Mouse (Mus musculus) midbrain, embryonic 11.5 days (tissue): ENCODE measurements around the gene Bcl2l10. TPM values are rescaled to one million over a fixed set of nuclear protein-coding genes. Genes with fewer than 3 reads are reported as not detected.

ENCODE experiments used
- ATAC-seq: fragments of 200-750 bp; cut with Nextera tagmentation; 2 replicates; pipeline ENCODE4 v1.8.0; 2017; ENCODE audit warnings: moderate TSS enrichment, moderate library complexity; ENCODE audit not compliant: low FRiP score
- DNase-seq: peaks from one replicate; pipeline ENCODE4 v3.0.0; 2015; ENCODE audit warnings: low spot score; ENCODE audit errors: missing footprints
- H3K27ac ChIP-seq: fragments of 300-500 bp; sonication (generic); 2 replicates; pipeline ENCODE4 v1.5.1; 2014; ENCODE audit warnings: low read depth, low read length
- H3K27me3 ChIP-seq: fragments of 300-500 bp; sonication (generic); 2 replicates; pipeline ENCODE4 v1.6.1; 2014; ENCODE audit warnings: mild to moderate bottlenecking, low read length, moderate library complexity, mixed read lengths; ENCODE audit not compliant: control insufficient read depth, insufficient read depth
- H3K36me3 ChIP-seq: fragments of 300-500 bp; sonication (generic); 2 replicates; pipeline ENCODE4 v1.6.1; 2014; ENCODE audit warnings: mild to moderate bottlenecking, low read length, moderate library complexity, mixed read lengths; ENCODE audit not compliant: control insufficient read depth, insufficient read depth
- H3K4me1 ChIP-seq: fragments of 300-500 bp; sonication (generic); 2 replicates; pipeline ENCODE4 v1.6.1; 2014; ENCODE audit warnings: low read length; ENCODE audit not compliant: control insufficient read depth, insufficient read depth
- H3K4me2 ChIP-seq: fragments of 300-500 bp; sonication (generic); 2 replicates; pipeline ENCODE4 v1.6.1; 2014; ENCODE audit warnings: mild to moderate bottlenecking, moderate library complexity
- H3K4me3 ChIP-seq: fragments of 300-500 bp; sonication (generic); 2 replicates; pipeline ENCODE4 v1.5.1; 2014; ENCODE audit warnings: low read depth, low read length
- H3K9ac ChIP-seq: fragments of 300-500 bp; sonication (generic); 2 replicates; pipeline ENCODE4 v1.6.1; 2014; ENCODE audit warnings: low read length
- H3K9me3 ChIP-seq: fragments of 300-500 bp; sonication (generic); 2 replicates; pipeline ENCODE4 v1.6.1; 2016; ENCODE audit warnings: low read length; ENCODE audit not compliant: control insufficient read depth
- WGBS: fragments of 180-500 bp; shearing (Covaris S2); extraction: QIAGEN DNeasy Blood & Tissue Kit; methylation state at CpG from one replicate; pipeline ENCODE4 v1.1.7; 2014; 5-methylcytosine and 5-hydroxymethylcytosine counted together
- polyA plus RNA-seq: library from polyadenylated mRNA; unstranded; fragments of >200 nt; fragmentation: Nextera tagmentation; extraction: Ambion mirVana; gene quantifications from 2 replicates; pipeline ENCODE4 v1.2.1, GENCODE M21; 2014

The Bcl2l10 gene
- polyA plus RNA-seq, 1 experiment from 2014 or later, result not detected

DNA sequence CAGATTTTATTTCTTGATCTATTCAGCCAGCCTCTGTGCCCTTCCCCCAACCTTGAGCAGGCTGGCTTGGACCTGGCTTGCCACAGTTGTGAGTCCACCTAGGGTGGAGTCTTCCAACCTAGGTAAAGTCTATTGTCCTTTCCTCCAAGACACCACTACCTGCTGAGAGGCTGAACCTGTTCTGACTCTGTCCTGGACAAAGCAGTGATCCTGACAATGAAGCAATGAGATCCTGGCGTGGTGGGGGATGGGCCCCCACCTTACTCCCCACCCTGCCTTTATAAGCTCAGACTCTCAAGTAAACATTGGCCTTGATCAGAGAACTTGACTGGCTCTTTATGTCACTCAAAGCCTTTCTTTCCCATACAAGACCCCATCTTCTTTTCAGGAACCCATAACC lies 28.9 kb downstream of the Bcl2l10 start:
- no peaks in the 10 kb centered on the region for H3K27me3 ChIP-seq
- DNase-seq, result peak; percentile 28
- no peak overlapping the region for H3K4me3 ChIP-seq
- 63% methylated on average over 1 of the region's 1 CpGs for WGBS
- ATAC-seq, result no peak
- no peak overlapping the region for H3K4me2 ChIP-seq
- no peak overlapping the region for H3K9ac ChIP-seq
- no peak overlapping the region for H3K27ac ChIP-seq
- no peaks in the 10 kb centered on the region for H3K9me3 ChIP-seq
- H3K4me1 ChIP-seq, result no peaks in the 10 kb centered on the region
- H3K36me3 ChIP-seq, result no peaks in the 10 kb centered on the region

DNA sequence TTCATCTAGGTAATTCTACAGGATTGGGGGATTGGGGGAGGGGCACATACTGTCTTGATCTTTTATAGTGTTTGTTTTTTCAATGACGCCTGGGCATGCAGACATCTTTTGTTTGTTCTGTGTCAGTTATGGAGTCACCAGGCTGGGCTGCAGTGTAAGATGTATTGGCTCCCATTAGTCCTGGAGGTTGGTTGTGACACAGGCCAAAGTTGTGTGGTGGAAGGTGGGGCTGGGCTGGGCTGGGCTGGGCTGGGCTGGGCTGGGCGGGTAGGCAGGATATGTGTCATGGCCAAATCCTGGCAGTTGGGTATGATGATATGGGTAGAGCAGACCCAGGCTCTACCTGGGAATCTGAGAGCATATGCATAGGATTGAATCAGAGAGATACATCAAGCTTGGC lies 31.2 kb downstream of the Bcl2l10 start:
- WGBS, result 92% methylated on average over 2 of the region's 2 CpGs
- DNase-seq, result peak; percentile 21

GRCm38 (mm10) chr9:75382825-75383224 lies 35.3 kb downstream of the Bcl2l10 start:
- peak; percentile 73 for DNase-seq
- ATAC-seq, result no peak
- 92% methylated on average over 14 of the region's 14 CpGs for WGBS
- no peak overlapping the region for H3K9ac ChIP-seq
- no peak overlapping the region for H3K27ac ChIP-seq
- H3K4me2 ChIP-seq, result no peak overlapping the region
- no peaks in the 10 kb centered on the region for H3K9me3 ChIP-seq
- no peak overlapping the region for H3K4me3 ChIP-seq
- H3K36me3 ChIP-seq, result peaks cover 8% of the 10 kb centered on the region
- no peaks in the 10 kb centered on the region for H3K27me3 ChIP-seq
- no peaks in the 10 kb centered on the region for H3K4me1 ChIP-seq

More for the DNA sequence above, 31.2 kb downstream of the Bcl2l10 start:
- no peak for ATAC-seq
- Histone ChIP-seq H3K4me3 (no peak overlapping the region), H3K9me3 (no peaks in the 10 kb centered on the region), H3K36me3 (no peaks in the 10 kb centered on the region), H3K4me1 (no peaks in the 10 kb centered on the region), H3K4me2 (no peak overlapping the region), H3K27ac (no peak overlapping the region), H3K9ac (no peak overlapping the region), H3K27me3 (no peaks in the 10 kb centered on the region)

- Histone ChIP-seq H3K4me2 (no peak overlapping the region), H3K9me3 (no peaks in the 10 kb centered on the region), H3K27me3 (no peaks in the 10 kb centered on the region), H3K4me3 (no peak overlapping the region), H3K27ac (no peak overlapping the region), H3K36me3 (peaks cover 11% of the 10 kb centered on the region), H3K4me1 (no peaks in the 10 kb centered on the region), H3K9ac (no peak overlapping the region)
- 85% methylated on average over 9 of the region's 9 CpGs for WGBS
- ATAC-seq (no peak), DNase-seq (peak; percentile 31)
These were observed 36.2 kb downstream of the Bcl2l10 start for GRCm38 (mm10) chr9:75383785-75384184.

- Histone ChIP-seq H3K4me3 (no peak overlapping the region), H3K27ac (no peak overlapping the region), H3K4me1 (no peaks in the 10 kb centered on the region), H3K36me3 (peaks cover 17% of the 10 kb centered on the region), H3K9ac (no peak overlapping the region), H3K9me3 (no peaks in the 10 kb centered on the region), H3K27me3 (no peaks in the 10 kb centered on the region), H3K4me2 (no peak overlapping the region)
- 91% methylated on average over 3 of the region's 3 CpGs for WGBS
- DNase-seq (peak; percentile 81), ATAC-seq (peak; percentile 44; the same call in 1 of the 2 replicates)
These were observed 36.9 kb downstream of the Bcl2l10 start for GRCm38 (mm10) chr9:75384337-75384962.

GRCm38 (mm10) chr9:75385218-75385974 lies 37.8 kb downstream of the Bcl2l10 start:
- peaks cover 21% of the 10 kb centered on the region for H3K36me3 ChIP-seq
- H3K27ac ChIP-seq, result no peak overlapping the region
- H3K9me3 ChIP-seq, result no peaks in the 10 kb centered on the region
- H3K9ac ChIP-seq, result no peak overlapping the region
- H3K4me3 ChIP-seq, result no peak overlapping the region
- H3K27me3 ChIP-seq, result no peaks in the 10 kb centered on the region
- peak; percentile 85 for DNase-seq
- H3K4me2 ChIP-seq, result no peak overlapping the region
- no peaks in the 10 kb centered on the region for H3K4me1 ChIP-seq
- ATAC-seq, result no peak
- WGBS, result 85% methylated on average over 9 of the region's 9 CpGs

DNA sequence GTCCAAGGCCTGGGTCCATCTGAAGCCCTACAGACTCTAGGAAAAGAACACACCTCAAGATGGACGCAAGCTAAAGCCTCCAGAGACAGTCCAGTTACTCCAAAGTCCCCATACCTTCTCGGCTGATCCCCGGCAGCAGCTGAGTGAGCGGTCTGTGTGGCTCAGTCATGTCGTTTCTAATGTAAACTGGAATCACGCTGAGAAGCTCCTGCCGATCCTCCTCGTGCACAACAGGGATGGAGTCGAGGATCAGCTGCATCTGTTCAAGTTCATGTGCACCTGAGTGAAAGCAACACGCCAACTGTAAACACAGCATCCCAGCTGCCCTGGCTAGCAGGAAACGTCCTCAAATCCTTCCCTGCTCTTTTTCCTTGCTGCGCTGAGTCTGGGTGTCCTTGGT lies 45.7 kb downstream of the Bcl2l10 start:
- Histone ChIP-seq H3K9ac (no peak overlapping the region), H3K9me3 (no peaks in the 10 kb centered on the region), H3K4me1 (no peaks in the 10 kb centered on the region), H3K36me3 (peaks cover 36% of the 10 kb centered on the region), H3K4me2 (no peak overlapping the region), H3K27ac (no peak overlapping the region), H3K4me3 (no peak overlapping the region), H3K27me3 (no peaks in the 10 kb centered on the region)
- DNase-seq (peak; percentile 19), ATAC-seq (no peak)
- WGBS, result 88% methylated on average over 12 of the region's 12 CpGs

DNA sequence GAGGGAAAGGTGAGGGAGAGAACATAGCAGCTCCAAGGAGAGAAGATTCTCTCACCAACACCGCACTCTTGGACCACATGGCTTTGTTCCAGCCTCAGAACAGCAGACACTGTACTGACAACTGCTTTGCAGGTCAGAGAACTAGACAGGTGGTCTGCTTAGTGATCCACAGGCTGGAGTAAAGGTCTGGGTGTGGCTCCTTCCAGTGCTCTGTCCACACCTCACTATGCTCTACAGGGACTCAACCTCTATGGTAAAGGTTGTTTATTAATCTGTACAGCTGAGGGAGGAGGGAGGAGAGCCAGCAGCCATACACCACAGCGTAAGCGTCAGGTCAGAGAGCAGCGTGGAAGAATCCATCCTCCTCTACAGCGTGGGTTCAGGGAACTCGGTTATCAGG lies 48.4 kb downstream of the Bcl2l10 start:
- Histone ChIP-seq H3K9me3 (no peaks in the 10 kb centered on the region), H3K36me3 (peaks cover 24% of the 10 kb centered on the region), H3K27ac (no peak overlapping the region), H3K27me3 (no peaks in the 10 kb centered on the region), H3K4me3 (no peak overlapping the region), H3K4me1 (no peaks in the 10 kb centered on the region), H3K4me2 (no peak overlapping the region), H3K9ac (no peak overlapping the region)
- no peak for ATAC-seq
- DNase-seq, result peak; percentile 78
- 93% methylated on average over 6 of the region's 6 CpGs for WGBS

DNA sequence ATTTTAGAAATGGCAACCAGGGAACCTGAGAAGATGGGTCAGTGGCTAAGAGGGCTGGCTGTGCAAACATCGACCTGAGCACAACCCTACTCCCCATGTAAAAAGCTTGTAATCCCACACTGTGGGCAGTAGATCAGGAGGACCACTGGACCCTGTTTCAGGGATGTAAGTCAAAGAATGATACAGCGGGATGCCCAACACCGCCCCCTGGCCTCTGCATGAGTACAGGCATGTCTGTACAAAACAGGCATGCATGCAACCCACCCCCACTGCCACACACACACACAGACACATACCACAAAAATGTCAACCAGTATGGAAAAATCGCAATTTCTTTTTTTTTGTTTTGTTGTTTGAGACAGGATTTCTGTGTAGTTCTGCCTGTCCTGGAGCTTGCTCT lies 51.5 kb downstream of the Bcl2l10 start:
- H3K36me3 ChIP-seq, result peaks cover 14% of the 10 kb centered on the region
- 92% methylated on average over 4 of the region's 4 CpGs for WGBS
- no peak for ATAC-seq

More for the DNA sequence above, 51.5 kb downstream of the Bcl2l10 start:
- H3K4me1 ChIP-seq, result no peaks in the 10 kb centered on the region
- H3K27ac ChIP-seq, result no peak overlapping the region
- no peaks in the 10 kb centered on the region for H3K27me3 ChIP-seq
- no peak overlapping the region for H3K4me3 ChIP-seq
- no peak overlapping the region for H3K4me2 ChIP-seq
- no peaks in the 10 kb centered on the region for H3K9me3 ChIP-seq
- peak; percentile 76 for DNase-seq
- H3K9ac ChIP-seq, result no peak overlapping the region
